Mouse (Mus musculus): Measurements from ENCODE around the gene Cnot11.

DNA sequence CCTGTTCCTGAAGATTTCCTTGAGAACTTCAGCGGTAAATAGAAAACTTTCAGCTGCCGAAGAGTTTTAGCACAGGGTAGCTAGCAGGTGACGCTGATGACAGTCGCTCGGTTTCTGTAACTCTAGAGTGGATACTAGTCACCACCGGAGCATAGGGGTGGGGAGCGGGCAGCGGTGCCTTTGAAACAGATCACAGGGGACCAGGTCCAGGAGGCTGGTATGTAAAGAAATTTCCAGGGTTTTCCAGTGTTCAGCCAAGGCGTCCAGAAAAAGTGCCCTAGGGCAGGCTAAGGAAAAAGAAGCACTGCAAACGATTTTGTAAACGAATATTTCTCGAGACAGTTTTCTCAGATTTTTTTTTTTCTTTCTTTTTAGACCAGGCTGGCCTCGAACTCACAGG is at the start of gene Cnot11:
- no peak for TF ChIP-seq EP300 (IDR thresholded peaks at IDR 0.05)
- TF ChIP-seq CTCF (IDR thresholded peaks at IDR 0.05), result no peak

Data from lung, postnatal 0 days (tissue).